Mouse (Mus musculus): Measurements from ENCODE around the gene Slc25a22.
A peak's percentile ranks its signal among the peaks of the same experiment; 100 is the strongest.

The Slc25a22 gene

DNA sequence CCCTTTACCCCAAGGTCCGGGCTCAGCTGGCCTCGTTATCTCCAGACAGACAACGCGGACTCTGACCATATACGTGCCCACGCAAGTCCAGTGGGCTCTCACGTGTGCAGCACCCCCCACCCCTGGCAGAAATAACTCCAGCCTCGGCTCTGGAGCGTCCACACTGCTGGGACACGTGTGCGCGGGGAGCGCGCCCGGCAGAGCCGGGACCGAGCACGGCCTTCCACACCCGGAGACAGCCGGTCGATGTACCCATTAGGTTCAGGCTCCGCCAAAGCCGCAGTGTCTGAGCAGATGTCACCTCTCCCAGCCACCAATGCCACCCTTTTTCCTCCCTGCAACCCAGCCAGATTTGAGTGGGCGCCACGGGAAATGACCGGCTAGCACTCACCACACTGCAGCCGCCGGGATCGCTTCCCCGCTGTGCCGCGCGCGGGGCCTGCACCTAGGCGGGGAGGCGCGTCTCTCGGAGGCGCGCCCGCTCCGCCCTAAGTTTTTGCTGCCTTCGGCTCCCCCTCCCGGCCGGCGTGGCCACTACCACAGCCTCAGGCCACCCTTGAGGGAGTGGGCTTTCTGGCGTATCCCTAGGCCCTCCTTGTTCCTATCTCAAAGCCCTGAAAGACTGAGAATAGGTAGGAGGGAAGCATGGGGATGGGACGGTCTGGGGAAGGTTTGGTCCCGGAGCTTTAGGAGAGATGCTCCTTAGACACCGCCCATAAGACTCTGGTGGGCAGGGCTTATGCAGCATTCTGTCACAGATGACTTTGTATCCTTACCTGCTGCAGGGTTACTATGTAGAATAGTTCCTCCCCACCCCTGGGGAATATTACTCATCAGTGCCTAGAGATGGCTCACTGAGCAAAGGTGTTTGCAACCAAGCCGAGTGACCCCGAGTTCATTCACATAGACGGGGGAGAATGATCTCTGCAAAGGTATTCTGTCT lies at the start of gene Slc25a22:
Slc25a22 (minus strand) TSS at position 715 of the 943 bp plus-strand sequence.
- DNase-seq (ENCODE audit: low spot score in 2 of 2): peak; percentile 69 to 79

GRCm38 (mm10) chr7:141487141-141487540 lies 49.4 kb upstream of the Slc25a22 start:
- DNase-seq (ENCODE audit: low spot score in 2 of 2): no peak

- DNase-seq (ENCODE audit: low spot score in 2 of 2): no peak
These were observed 48.5 kb upstream of the Slc25a22 start for GRCm38 (mm10) chr7:141486239-141486638.

DNA sequence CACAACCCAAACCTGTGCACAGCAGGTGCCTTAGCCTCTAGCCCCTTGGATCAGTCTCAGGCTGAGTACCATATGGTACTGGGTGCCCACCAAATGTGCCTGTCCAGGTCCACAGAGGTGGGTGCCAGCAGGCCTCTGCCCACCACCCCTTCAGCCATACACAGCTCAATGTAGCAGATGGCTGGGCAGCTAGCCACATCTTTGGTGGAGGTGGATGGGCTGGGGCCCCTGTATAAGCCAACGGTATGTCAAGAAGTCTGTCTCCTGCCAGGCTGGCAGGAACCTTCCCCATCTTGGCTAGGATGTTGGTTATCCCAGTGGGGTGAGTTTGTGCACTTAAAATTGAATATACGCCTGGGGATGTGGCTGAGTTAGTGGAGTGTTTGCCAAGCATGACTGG lies 47.9 kb upstream of the Slc25a22 start:
- DNase-seq (ENCODE audit: low spot score in 2 of 2): no peak

DNA sequence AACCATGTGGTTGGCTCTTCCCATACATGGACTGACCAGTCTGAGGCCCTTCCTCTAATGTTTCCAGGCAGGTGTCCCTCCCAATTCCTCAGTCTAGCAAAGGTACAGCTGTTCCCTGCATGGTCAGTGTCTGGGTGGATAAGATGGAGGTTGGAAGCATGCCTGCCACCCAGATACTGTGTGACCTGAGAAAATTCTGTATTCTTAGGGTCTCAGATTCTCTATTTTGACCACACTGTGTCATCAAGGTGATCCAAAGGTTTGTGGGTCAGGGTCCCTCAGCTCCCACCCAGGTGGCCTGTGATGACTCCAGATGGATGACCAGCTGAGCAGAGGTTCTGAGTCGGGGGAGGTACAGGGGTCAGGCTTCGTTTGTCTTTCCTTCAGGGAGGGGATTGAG lies 47.5 kb upstream of the Slc25a22 start:
- no peak for DNase-seq (ENCODE audit: low spot score in 2 of 2)

GRCm38 (mm10) chr7:141484186-141485120 lies 46.8 kb upstream of the Slc25a22 start:
- no peak for DNase-seq (ENCODE audit: low spot score in 2 of 2)

DNA sequence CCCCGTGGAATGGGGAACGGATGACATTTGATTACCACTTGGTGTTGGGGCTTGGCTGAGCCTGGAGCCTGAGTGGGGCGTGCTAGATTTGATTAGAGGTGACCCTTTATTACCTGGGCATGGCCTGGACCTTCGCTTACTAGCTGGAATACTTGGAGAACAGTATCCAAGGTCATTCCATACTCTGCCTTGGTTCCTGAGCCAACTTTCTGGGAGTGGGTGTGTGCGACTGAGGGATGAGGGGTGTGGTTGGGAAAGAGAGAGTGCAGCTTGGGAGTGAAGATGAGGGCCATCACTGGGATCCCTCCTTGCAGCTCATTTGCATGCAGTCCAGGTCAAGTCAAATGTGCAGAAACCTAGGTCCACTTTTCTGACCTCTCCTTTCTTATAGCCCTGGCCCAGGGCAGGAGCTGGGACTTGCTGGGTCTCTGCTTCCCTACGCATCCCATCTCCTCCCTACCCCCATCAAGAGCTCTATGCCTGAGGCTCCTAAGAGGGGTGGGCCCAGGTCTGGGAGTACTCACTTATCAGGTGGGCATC lies 45.5 kb upstream of the Slc25a22 start:
- no peak for DNase-seq (ENCODE audit: low spot score in 2 of 2)

DNA sequence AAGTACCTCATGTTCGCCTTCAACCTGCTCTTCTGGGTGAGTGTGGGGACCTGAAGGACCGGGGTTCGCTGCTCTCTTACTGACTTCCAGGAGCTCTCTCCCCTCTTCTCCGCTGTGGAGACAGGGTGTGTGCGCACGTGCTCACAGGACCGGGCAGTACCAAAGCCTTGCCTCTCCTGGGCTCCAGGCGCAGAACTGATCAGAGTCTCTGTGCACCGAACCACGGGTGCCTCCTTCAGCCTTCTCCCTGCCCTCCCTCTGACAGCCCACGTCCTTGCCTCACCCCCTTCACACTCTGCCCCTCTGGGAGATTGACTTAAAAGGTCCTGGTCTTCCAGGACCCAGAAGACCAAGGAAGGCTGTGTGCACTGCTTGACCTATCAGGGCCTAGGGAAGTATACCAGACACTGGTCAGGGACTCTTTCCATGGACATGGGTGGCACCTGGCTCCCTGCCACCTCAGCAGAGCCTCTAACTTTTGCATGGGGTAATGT lies 44.9 kb upstream of the Slc25a22 start:
- DNase-seq (ENCODE audit: low spot score in 2 of 2): no peak

DNA sequence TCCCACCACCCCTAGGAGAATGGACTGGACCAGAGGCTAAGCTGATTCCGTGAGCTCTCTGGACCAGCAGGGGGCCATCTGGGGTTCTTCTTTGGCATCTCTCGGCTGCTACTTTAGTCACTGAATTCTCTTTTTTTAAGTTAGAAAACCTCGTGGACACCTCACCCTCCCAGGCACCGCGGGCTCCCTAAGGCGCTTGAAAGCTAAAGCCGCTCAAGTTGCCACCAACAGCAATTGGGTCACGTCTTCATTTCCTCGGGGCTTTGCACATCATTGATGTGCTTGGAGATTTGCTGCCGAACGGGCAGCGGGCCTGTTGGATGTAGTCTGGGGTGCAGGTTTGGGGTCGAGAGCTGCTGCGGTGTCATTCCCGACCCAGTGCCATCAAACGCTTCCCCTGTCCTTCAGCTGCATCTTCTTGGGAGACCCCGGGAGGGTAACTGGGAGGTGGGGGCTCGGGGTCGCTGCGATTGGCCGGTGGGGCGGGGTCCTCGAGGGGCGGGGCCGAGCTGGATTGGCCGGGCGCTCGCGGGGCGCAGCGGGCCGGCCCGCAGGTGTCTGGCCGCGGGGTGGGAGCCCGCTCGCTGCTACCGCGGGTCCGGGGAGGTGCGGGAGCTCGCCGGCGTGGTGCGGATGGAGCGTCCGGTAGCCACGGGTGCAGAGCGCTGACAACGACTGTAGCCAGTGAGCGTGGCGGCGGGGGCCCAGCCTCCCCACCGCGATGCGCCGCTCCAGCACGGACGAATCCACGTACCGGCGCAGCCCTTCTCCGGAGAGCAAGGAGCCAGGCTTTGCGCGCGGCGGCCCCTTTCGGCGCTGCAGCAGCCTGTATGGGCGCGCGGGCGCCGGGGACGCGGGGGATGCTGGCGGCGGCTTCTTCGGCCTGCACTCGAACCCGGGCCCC lies 44.1 kb upstream of the Slc25a22 start:
- DNase-seq (ENCODE audit: low spot score in 2 of 2): peak; percentile 51 to 58

- peak; percentile 69 to 75 for DNase-seq (ENCODE audit: low spot score in 2 of 2)
These were observed 43.3 kb upstream of the Slc25a22 start for GRCm38 (mm10) chr7:141480842-141481497.

DNA sequence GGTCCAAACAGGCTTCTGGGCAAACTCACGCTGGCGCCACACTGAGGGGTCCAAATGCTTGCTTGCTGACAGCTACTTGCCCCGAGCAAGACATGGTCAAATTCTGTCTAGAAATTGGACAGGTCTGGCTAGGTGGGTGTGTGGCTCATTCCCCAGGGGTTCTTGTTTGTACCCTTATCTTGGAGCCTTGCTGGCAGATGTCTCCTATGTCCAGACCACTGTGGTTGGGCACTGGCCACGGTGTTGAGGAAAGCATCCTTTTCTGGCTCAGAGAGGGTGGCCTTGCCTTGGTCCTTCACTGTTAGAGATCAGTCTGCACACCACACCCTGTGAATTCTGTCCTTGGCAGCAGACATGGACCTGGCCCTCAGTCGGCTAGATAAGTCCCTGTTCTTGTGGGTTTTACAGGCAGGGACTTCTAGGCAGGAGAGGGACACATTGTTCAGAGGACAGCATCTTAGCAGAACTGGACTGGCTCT lies 40.6 kb upstream of the Slc25a22 start:
- DNase-seq (ENCODE audit: low spot score in 2 of 2): no peak

- DNase-seq (ENCODE audit: low spot score in 2 of 2): no peak
These were observed 40.0 kb upstream of the Slc25a22 start for GRCm38 (mm10) chr7:141477578-141478269.

DNA sequence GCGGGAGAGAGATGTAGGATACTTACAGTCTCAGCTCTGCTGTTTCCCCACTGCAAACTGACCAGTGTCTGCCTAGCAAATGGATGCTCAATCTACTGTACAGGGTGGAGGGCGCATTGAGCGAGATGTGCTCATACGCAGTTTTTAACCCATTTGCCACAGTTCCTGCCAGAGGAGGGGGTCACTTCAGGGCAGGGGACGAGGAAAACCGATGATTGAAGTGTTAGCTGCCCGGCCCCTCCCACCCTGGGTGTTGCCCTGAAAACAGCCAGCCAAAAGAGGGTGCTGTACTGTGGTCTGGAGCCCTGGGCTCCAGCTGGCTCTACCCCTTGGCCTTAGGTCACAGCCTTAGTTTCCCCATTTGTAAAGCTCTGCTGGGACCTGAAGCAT lies 39.3 kb upstream of the Slc25a22 start:
- DNase-seq (ENCODE audit: low spot score in 2 of 2): no peak

DNA sequence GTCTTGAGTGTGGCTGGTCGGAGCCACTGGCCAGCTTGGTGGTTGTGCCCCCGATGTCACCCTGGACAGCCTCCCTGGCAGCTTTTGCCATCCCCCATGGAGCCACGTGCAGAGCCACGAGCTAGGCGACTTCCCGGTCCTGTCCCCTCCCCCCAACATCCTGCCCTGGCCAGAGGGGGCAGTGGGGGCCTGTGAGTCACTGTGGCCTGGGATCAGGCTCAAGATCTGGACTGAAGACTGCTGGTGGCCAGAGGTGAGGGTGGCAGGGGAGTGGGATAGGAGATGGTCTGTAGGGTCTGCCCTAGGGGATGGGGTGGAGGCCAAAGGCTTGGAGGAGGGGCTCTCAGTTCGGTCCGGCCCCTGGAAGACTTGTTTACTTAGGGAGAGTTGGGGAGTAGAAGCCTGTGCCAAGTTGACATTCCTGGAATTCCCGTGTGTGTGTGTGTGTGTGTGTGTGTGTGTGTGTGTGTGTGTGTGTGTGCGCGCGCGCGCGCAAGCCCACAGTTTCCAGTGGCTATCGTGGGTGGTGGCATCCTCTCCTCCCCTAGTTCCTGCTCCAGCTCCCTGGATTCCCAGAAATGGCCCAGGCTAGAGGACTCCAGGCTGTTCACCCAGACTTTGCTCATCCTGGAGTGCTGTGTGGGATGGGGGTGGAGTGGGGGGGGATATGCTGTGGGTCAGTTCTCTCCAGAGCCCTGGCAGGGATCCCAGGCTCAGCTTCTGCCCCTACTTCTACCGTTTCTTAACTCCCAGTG lies 38.7 kb upstream of the Slc25a22 start:
- DNase-seq (ENCODE audit: low spot score in 2 of 2): peak; percentile 45 to 53

GRCm38 (mm10) chr7:141475805-141476158 lies 38.1 kb upstream of the Slc25a22 start:
- DNase-seq (ENCODE audit: low spot score in 2 of 2): no peak

DNA sequence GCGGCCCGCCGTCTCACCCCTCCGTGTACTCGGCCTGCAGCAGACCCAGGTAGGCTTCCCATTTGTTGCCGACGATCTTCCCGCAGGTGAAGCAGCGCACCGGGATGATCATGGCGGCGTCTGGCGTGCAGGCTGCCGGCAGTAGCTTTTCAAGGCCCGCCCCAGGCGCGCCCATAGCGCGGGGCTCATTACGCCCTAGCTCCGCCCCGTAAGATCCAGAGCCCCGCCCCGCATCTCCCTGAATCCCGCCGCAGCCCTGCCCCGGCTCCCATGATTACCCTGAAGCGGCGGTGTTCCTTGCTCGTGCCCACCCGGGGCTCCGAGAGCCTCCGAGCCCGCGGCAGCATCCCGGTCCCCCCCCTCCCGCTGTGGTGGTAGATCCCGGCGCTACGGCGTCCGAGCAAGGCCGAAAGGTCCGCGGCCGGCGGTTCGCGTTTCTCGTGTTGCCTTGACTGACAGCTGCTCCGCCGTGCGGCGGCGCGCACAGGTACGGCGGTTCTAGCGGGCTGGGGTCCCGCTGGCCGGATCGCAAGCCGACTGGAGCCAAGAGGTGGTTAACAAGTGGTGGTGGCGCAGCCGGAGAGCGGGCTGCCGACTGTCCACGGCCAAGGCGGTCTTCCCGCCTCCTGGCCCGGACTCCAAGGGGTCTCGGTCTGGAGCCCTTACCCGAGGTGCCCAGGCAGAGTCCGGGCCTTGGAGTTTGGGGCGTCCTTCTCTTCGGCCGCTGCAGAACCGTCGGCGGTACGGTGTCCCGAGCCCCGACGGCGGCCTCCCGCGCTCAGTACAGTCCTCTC lies 37.5 kb upstream of the Slc25a22 start, which contains the start of the genes Polr2l and Tspan4:
Polr2l (minus strand) TSS at position 122 of the 794 bp plus-strand sequence.
Tspan4 (plus strand) TSS at position 230 of the 794 bp plus-strand sequence.
- peak; percentile 82 to 86 for DNase-seq (ENCODE audit: low spot score in 2 of 2)

DNA sequence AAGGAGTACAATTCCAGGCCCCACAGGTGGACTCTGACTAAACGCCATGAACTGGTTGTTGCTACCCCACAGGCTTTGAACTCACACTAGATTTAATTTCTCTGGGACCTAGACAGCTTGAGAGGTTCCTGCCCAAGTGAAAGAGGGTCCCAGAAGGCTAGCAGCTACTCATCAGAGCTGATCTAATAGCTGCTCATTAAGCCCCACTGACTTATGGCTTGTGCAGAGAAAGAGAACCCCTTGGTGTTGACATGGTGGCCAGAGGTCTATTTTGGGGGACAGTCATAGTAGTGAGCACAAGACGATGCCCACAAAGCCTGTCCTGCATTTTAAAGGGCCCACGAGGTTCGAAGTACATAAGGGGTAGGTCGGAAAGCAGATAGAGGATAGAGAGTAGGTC lies 36.5 kb upstream of the Slc25a22 start:
- DNase-seq (ENCODE audit: low spot score in 2 of 2): no peak

GRCm38 (mm10) chr7:141472763-141473162 lies 35.1 kb upstream of the Slc25a22 start:
- DNase-seq (ENCODE audit: low spot score in 2 of 2): no peak

Data from natural killer cell, adult 2 months (primary cell).